Mouse (Mus musculus) ES-E14 (cell line): Measurements from ENCODE around the gene Gldc.

Experiments
- CHD2 ChIP-seq: IDR thresholded peaks from 2 replicates; pipeline ENCODE4 v1.6.1; 2014; ENCODE audit warnings: mild to moderate bottlenecking, low read depth, low read length, inconsistent platforms
- HCFC1 ChIP-seq: IDR thresholded peaks from 2 replicates; pipeline ENCODE4 v1.6.1; 2012; ENCODE audit warnings: low read length, inconsistent platforms, borderline replicate concordance; ENCODE audit not compliant: insufficient read depth
- MAFK ChIP-seq: IDR thresholded peaks from 2 replicates; pipeline ENCODE4 v1.6.1; 2014; ENCODE audit warnings: mild to moderate bottlenecking, low read depth, low read length, inconsistent platforms; ENCODE audit not compliant: insufficient read depth
- ZC3H11A ChIP-seq: IDR thresholded peaks from 2 replicates; pipeline ENCODE4 v1.6.1; 2012; ENCODE audit warnings: low read depth, mild to moderate bottlenecking, inconsistent platforms, low read length, borderline replicate concordance

- TF ChIP-seq MAFK (no peak), CHD2 (no peak), ZC3H11A (no peak), HCFC1 (no peak)
These were observed 70.0 kb downstream of the Gldc start for GRCm38 (mm10) chr19:30105045-30105842.
